Mouse (Mus musculus) heart, adult 9 months (tissue): ENCODE measurements at regions not wholly inside any gene's neighbourhood (a gene's known extent, or its start where the extent isn't known, plus 50 kb on each side); places are given as distances from the start of the nearest gene placed in this dataset.
"Not testable (repeated sequence)": the region's sequence is repeated elsewhere in the genome, so short reads cannot be mapped to it uniquely, and the experiment has no call there.

Source experiments
- DNase-seq, 2 experiments: peaks; one replicate each; pipeline ENCODE4 v3.0.0; 2022; ENCODE audit warnings: low spot score in 2 of 2

DNA sequence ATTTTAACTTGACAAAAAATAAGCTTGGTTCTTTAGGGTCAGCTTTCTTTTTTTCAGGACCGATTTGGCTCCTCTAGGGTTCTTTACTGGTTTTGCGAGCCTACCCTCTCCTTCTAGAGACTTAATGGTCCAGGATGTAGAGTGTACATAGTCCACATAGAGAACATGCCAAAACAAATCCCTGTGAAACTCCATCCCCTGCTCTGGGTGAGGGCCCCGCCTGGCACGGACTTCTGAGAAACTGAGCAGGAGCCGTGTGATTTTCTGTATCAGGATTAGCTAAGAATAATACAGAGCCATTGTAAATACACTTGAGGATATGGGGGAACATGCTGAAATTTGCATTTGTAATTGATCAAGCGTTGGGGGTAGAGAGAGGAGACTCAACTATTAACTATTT, 118.2 kb upstream of the Teddm2 start:
- DNase-seq: no peak

DNA sequence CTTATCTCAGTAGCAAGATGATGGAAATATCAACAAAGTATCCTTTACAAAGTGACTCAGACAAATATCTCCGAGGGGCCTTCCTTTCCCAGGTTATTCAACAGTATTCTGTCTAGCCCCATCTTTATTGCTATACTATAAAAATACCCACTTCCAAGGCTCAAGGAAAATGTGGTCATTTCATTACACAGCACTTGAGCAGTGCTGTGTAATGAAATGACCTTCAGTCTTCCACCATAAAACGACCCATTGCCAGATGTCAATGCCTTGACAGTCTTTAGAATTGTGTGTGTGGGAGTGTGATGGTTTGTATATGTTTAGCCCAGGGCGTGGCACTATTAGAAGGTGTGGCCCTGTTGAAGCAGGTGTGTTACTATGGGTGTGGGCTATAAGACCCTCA, 124.3 kb upstream of the Teddm2 start:
- no peak for DNase-seq

DNA sequence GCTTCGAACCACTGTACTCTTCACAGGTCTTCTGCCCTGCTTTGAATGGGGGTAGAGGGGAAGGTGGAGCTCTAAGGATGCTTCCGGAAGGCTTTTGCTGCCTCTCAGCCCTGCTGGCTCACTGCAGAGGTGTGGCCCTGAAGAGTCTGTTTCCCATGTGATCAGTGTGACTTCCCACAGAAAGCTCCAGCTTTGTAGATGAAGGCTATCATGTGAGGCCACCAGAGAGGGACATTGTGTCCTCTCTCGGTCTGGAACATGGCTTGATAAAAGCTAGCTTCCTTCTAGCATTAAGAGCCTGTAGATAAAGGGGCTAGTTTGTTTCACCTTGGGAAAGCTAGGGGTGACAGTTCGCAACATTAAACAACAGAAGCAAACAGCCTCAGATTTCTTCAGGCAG, 127.3 kb upstream of the Teddm2 start:
- DNase-seq: peak; percentile 28 to 56

DNA sequence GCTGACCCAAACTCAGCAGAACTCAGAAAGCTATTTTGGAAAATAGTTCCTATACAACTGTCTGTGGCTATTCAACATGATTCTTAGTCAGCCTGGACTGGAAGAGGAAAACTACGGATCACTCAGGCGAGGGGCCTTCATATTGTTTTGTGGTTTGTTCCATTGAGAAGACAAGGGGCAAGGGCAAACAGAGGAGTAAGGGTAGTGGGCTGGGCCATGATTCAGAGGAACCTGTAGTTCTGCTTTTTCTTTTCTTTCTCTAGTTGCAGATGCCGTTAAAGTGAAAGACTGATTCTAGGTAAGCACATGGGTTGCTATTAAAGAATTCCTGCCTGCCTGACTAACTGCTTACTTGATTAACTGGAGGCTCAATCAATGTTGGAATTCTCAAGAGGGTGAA, 129.8 kb upstream of the Teddm2 start:
- no peak for DNase-seq

DNA sequence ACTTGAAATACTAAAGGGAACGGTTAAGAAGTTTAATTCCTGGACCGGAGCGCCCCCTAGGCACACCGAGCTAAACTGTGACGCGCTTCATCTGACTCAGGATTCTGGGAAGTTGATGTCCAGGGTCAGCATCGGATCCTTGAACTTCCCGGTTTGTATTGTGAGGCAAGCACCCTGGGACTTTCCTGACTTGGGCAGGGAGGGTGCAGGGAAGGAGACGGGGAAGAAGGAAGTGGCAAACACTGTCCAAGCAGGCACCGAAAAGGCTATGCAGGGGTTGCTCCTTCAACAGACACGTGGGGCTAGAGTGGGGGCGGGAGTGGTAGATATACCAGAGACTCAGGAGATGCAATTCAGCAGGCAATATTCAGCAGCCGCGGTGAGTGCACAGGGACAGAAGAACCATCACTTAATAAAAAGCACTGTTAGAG, 132.7 kb upstream of the Teddm2 start:
- peak; percentile 79 to 88 for DNase-seq

DNA sequence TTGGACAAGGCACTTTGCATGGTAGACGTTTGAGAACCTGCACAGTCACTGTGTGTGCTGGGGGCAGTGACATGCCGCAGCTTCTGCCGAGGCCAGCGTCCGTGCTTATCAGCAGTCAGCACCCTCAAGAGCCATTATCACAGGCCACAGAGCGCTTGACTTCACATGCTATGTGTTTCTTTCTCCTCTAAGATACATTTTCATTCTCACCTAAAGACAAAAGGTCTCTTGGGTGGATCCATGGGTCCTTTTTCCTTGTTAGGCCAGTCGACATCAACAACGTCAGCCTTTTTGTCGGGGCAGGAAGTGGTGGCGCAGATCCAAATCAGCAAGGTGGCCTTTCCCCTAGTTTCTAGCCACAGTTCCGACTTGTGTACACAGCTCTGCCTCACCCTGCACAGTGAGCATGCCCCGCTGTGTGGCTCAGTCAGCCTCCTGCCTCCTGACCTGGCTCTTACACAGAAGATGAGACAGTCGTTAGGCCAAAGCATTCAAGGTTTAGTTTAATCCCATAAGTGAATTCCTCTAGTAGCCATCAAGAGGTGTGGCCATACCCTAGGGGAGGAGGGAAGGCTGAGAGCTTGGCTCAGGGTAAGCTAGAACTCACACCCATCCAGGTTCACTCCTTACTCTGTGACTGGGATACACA, 134.1 kb upstream of the Teddm2 start:
- peak; percentile 63 to 76 for DNase-seq

DNA sequence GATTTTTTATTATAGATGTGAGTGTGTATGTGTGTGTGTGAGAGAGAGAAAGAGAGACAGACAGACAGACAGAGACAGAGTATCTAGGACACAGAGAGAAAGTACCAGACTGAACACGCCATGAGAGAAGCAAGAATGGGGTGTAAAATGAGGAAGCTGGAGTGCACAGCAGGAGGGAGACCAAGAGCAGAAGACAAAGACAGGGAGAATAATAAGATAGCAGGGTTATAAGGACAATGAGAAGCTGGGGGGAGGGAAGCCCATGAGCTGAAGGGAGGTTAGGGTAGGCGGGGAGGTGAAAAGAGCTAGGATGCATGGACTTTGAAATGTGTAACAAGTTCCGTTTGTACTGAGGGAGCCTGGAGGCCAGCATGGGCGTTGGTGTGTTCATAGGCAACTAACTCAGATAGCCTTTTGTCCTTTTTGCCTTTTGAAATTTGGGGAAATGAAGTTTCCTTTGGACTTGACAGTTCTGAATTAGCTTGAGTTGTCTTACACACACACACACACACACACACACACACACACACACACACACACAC, 136.8 kb upstream of the Teddm2 start:
- DNase-seq: no peak

DNA sequence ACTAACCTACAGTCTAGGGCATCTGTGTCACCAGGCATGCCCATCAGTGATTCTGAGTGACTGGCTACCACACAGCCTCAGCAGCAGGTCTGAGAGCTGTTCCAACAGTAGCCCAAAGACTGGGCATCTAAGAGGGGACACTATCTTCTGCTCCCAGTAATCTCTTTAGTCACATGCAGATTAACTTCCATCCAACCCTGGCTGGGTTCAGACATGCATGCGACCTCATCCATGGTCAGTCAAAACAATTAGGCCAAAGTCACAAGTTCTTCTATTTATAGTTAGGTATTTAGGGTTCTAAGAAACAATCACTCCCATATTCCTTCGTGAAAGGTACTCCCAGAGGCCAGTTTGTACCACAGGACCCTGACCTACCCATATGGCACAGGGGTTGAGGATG, 138.2 kb upstream of the Teddm2 start:
- peak in 1 of 2 experiments; percentile 35 for DNase-seq

DNA sequence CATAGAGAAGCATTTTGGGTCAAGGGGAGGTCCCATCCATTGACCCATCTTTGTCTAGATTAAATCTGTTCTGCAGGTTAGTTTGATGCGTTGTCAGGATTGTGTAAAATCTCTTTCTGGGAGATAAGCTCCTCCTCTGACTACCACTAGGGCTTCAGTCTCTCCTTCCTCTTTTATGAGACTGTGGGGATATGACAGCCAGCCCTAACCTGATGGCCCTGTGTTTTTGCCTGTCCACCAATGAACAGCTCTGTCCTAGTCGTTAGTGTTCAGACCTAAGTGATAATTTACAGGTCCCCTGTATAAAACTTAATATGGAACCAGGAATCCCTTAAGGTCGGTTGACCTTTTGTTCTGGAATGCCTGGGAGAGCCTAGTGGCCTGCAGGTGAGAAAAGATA, 140.9 kb upstream of the Teddm2 start:
- no peak for DNase-seq

DNA sequence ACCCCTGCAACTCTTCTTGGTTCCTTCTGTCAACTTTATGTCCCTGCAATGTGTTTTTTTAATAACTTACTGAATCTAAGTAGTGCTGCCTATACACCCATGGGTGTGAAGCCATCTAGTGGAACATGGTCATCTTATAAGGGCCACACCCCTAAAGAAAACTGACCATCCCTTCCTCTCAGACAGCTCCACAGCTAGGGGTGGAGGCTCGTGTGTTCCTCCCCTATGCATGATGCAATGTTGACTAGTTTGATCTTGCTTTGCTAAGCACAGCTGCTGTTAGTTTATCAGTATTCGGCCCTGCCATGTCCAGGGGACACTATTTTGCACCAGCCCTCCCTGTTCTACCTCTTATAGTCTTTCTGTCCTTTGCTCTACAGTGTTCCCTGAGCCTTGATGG, 142.9 kb upstream of the Teddm2 start:
- no peak for DNase-seq

DNA sequence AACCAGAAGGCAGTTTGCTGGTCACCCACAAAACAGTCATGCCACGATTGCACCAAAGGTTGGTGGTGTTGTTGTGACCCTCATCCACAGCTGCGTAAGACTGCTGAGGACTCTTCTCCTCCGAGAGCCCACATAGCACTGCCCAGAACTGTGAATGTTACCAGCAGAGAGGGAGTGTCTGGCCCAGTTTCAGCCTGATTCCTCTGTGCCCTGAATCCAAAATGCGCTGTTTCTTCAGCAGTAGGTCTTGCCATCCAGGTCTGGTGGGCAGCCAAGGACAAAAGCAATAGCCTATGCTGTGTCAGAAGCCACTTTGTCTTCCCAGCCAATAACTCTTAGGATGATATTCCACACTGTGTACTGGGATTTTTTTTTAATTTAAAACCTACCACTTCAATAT, 144.7 kb upstream of the Teddm2 start:
- no peak for DNase-seq

DNA sequence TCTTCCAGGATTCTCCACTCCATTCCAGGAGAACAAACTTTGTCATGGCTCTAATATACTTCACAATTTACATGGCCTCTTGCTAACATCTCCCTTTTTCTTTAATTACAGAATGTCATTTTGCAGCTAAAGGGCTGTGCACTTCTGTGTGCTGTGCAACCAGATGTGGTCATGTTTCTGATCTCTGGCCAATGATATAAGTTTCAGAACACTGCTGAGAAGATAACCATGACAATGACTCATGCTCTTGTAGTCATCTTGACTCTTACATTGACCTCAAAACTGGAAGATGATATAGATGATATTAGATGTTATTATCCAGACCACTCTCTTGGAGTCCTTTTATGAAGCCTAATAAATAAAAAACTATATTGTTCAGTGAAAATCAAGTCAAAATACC, 145.9 kb upstream of the Teddm2 start:
- no peak for DNase-seq

DNA sequence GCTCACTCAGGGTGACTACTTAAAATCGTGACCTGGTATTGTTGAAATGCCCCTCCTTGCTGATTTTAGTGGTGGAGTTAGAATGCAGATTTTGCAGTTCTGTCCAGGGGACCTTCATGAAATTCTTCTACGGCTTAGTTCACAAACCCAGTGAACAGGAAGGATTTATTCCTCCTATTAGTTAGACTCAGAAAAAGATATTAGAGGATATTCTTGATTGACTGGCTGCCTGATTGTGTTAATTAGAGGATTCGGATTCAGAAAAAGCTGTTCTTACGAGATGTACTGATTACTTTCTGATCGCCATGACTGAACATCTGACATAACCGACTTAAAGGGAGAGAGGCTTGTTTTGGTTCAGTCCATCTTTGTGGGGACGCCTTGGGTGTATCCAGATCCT, 147.3 kb upstream of the Zfp648 start:
- no peak for DNase-seq

DNA sequence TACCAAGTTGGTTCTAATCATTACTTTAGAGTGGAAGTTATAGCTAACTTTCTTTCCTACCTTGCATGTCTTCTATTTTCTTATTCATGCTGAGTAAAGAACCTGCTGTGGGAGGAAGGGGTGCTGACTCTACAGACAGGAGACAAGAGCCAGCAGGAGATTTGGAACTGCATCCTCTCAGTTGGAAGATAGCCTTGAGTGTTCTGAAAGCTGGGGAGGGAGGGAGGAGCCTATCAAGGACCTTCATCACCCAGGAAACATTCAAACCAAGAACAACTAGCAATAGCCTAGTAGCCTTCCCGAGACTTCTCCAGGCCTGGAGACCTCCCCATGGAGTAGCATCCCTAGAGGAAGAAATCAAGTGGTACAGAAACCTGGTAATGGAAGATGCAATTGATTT, 146.1 kb upstream of the Zfp648 start:
- DNase-seq: peak in 1 of 2 experiments; percentile 44

DNA sequence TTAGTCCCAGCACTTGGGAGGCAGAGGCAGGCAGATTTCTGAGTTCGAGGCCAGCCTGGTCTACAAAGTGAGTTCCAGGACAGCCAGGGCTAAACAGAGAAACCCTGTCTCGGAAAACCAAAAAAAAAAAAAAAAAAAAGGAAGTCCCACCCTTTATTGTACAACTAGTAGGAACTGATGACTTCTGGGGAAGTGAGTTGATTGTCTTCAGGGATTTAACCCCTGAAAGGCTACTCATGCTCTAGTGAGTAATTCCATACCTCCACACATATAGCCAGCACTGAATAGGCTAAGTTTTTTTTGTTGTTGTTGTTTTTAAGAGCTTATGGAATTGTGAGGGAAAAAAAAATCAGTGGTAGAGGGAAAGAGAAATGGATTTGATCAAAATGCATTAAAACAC, 139.6 kb upstream of the Zfp648 start:
- DNase-seq: not testable (repeated sequence)

DNA sequence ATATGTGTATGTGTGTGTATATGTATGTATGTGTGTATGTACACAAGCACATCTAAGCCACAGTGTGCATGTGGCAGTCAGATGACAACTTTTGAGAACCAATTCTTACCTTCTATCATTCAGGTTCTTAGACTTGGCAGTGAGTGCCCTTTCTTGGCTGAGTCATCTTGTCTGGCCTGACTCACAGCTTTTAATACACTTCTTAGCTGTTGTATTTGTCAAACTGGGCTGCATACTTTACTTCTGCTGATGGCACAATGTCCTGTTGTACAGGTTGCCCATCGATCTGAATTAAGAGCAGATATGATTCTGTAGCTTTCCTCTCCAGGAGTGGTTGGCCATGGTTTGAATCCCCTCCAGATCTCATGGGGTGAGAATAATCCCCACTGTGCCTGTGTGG, 139.1 kb upstream of the Zfp648 start:
- DNase-seq: no peak

DNA sequence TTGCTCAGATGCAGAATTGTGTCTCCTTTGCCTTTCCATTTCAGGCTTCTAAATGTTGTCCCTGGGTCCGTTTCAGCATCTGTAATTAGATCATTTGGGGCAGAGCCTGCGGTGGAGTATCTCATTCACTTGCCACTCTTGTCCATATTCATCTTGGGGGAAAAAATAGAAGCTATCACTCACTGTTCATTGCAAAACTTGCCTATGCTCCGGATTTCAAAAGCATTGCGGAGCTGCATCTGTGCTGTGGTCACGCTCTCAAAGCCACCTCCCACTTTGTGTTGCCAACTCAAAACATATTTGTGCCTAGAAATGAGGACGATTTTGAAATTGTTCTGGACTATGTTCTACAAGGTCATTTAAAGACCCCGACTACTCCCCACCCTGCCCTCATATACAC, 138.3 kb upstream of the Zfp648 start:
- DNase-seq: peak in 1 of 2 experiments; percentile 45

DNA sequence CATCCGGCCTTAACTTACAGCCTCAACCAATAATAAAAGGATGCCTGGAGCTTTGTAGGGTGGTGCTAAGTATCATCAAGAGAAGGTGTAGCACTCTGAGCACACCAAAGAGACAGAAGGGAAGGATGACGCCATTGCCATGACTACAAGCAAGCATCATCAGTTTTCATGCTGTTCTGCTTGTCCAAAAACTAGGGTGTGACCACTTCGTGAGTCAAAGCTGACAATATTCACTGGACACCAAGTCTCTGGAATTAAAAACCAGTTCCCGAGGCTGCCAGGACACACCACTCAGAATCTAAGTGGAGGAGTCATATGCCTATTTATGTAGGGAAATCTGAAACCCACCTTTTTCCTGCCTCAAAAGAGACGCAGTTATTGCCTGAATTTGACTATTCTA, 136.4 kb upstream of the Zfp648 start:
- DNase-seq: peak in 1 of 2 experiments; percentile 20

DNA sequence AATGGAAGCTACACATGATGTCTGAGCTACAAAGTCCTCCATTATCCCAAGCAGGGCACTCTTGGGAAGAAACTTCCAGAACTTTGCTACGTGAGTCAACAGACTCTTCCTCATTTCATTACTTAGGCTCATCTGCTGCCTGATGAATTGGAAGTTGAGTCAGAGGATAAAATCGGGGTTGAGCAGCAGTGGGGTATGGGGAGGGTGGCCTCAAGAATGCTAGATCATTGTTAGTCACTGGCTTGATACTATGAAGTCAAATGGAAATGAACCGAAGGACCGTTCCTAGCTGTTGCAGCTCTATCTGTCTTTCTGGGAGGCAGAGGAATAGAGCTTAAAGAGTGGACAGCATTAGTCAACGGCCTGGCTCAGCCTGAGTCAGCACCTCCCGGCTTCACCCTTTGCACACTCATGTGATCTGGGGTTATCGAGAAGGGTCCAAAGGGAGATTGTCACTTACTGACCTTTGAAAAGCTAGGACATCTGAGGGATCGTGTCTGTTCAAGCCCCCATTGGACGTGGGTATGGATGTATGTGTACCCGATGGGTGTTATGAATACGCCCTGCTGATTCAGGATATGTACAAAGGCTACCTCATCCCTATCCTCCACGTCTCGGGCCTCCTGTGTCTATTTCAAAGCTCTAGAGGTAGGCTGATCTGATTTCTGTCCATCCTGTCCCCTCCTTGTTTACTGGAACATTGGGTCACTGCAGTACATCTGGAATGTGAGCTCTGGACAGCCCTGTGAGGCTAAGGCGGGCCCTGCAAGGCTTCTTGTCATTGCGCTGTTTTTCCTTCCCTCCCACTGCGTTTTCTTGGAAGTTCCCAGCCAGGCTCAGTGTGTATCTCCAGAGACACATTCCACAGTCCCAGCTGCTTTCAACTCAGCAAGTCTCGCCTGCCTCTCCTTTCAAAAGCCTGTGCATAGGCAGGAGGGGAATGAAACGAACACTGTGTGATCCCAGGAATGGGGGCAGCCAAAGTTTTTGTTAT, 135.4 kb upstream of the Zfp648 start:
- peak; percentile 85 for DNase-seq

DNA sequence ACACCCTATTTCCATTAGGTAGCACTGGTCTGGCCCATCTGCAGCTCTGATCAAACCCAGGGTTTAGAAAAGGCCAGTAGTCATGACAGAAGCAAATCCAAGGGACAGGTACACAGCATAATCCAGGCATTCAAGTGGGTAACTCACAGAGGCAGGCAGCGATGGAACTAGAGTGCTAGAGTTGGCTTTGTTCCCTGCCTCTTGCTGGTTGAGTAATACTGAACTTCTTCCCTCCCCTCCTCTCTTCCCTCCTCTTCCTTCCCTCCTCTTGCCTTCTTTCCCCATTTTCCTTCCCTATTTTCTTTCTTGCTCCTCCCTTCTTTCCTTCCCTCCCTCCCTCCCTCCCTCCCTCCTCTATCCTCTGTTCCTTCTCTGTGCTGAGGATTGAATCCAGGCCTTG, 133.1 kb upstream of the Zfp648 start:
- DNase-seq: no peak

DNA sequence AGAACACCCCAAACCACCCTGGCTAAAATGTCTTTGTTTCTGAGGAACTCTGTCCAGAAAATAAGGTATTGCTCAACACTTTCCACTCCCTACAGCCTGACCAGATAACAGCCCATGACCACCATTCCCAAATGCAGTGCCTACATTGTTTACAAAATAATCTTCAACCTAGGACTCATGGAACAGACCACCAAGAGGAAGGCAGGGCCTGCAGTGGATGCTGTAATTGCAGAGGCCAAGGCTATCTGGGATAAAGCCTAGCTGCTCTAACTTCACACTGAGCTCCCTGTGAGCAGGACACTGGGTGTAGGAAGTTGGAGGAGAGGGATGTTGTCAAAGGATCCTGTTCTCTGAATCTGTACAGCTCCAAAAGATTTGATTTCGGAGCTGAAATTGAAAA, 126.7 kb upstream of the Zfp648 start:
- no peak for DNase-seq

DNA sequence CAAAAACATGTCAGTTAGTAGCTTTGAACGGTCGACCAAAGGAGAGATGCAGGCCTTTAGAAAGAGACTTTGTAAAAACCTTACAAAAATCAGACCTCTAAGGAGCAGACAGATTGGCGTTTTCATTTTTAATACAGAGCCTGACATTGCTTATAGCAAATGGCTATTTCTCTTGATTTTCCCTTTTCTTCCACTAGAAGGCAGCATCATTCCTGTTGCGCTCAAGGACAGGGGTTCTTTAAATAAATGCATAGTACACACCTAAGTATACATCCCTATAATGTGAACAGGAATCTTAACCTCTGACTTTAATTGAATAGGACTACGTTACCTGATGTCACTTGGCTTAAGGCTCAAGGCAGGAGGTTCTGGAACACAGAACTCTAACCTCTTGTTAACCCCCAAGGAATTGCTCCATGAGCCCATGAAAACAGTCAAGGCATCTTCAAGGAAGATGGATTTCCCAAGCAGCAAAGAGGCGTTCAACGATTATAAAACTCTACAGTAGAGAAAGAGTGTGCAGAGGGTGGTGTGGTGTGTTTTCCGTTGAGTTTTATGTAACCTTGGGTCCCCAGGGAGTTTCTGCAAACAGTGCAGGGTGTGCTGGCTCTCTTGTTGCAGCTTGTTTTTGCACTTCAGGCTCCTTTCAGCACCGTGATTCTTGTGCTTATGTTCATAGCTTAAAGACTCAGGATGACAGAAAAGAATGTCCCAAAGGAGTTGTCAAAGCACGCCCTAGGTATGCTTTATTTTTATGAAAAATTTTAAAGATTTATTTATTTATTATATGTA, 124.1 kb upstream of the Zfp648 start:
- DNase-seq: peak in 1 of 2 experiments; percentile 49
